Mouse (Mus musculus): ENCODE data around the gene Mrto4. TPM values are rescaled to one million over a fixed set of nuclear protein-coding genes. Genes with fewer than 3 reads are reported as not detected.

Gene Mrto4
- total RNA-seq, 2 experiments from 2014 or later = 11.8 to 29.2 TPM

- ATAC-seq (replicated peaks; ENCODE audit: low FRiP score, poor library complexity, severe bottlenecking) = no peak
Measured at GRCm38 (mm10) chr4:139298671-139299366, 53.6 kb downstream of the Mrto4 start.

- no peak for ATAC-seq (replicated peaks; ENCODE audit: low FRiP score, poor library complexity, severe bottlenecking)
Measured at GRCm38 (mm10) chr4:139297566-139297965, 54.8 kb downstream of the Mrto4 start.

Other genes with a start within 250 kb of the Mrto4 start
- gene Minos1, start 221.5 kb downstream of the Mrto4 start, total RNA-seq (2015; ENCODE audit: low replicate concordance) = 103 and 127 TPM in 2 replicates
- 36.6 and 91.7 TPM in 2 replicates for gene Minos1, start 221.5 kb downstream of the Mrto4 start, total RNA-seq (2017; ENCODE audit: low replicate concordance)
- 128 and 139 TPM in 2 replicates for gene Capzb, start 159.7 kb downstream of the Mrto4 start, total RNA-seq (2015; ENCODE audit: low replicate concordance)
- gene Capzb, start 159.7 kb downstream of the Mrto4 start, total RNA-seq (2017; ENCODE audit: low replicate concordance) = 29.7 and 37.6 TPM in 2 replicates
- gene Pqlc2, start 41.9 kb downstream of the Mrto4 start, total RNA-seq (2015; ENCODE audit: low replicate concordance) = 1.5 TPM in 1 of 2 replicates, not detected in the other
- gene Pqlc2, start 41.9 kb downstream of the Mrto4 start, total RNA-seq (2017; ENCODE audit: low replicate concordance) = 3.5 TPM in 1 of 2 replicates, not detected in the other
- gene Akr7a5, start 41.8 kb downstream of the Mrto4 start, total RNA-seq (2015; ENCODE audit: low replicate concordance) = 3.8 TPM in 1 of 2 replicates, not detected in the other
- gene Akr7a5, start 41.8 kb downstream of the Mrto4 start, total RNA-seq (2017; ENCODE audit: low replicate concordance) = 0.43 and 0.70 TPM in 2 replicates
- 3.3 and 8.2 TPM in 2 replicates for gene Emc1, start within 50 bp of the Mrto4 start, total RNA-seq (2015; ENCODE audit: low replicate concordance)
- gene Emc1, start within 50 bp of the Mrto4 start, total RNA-seq (2017; ENCODE audit: low replicate concordance) = 14.8 and 26.1 TPM in 2 replicates
- 165 and 179 TPM in 2 replicates for gene Ubr4, start within 50 bp of the Mrto4 start, total RNA-seq (2015; ENCODE audit: low replicate concordance)
- gene Ubr4, start within 50 bp of the Mrto4 start, total RNA-seq (2017; ENCODE audit: low replicate concordance) = 158 and 168 TPM in 2 replicates
- not detected in 2 replicates for gene Iffo2, start 178.0 kb upstream of the Mrto4 start, total RNA-seq (2015; ENCODE audit: low replicate concordance)
- gene Iffo2, start 178.0 kb upstream of the Mrto4 start, total RNA-seq (2017; ENCODE audit: low replicate concordance) = 0.14 and 1.9 TPM in 2 replicates

All from erythroblast, adult 5-6 weeks (primary cell).